Mouse (Mus musculus): Measurements from ENCODE around the gene Tlr2. TPM values are rescaled to one million over a fixed set of nuclear protein-coding genes. Genes with fewer than 3 reads are reported as not detected.
A peak's percentile ranks its signal among the peaks of the same experiment; 100 is the strongest.
"Not testable (repeated sequence)": the region's sequence is repeated elsewhere in the genome, so short reads cannot be mapped to it uniquely, and the experiment has no call there.

The Tlr2 gene
- polyA plus RNA-seq (2012; rRNA removed), result 7.2 and 10.0 TPM in 2 replicates

GRCm38 (mm10) chr3:83841095-83841850, at the start of gene Tlr2:
Tlr2 (minus strand) TSS chr3:83841767.
- TF ChIP-seq POLR2A (IDR thresholded peaks at IDR 0.05; ENCODE audit: borderline replicate concordance, extremely low read depth, low read depth, low read length), result peak; percentile 29; the same call in 1 of the 2 replicates
- TF ChIP-seq CTCF (IDR thresholded peaks at IDR 0.05; ENCODE audit: insufficient read depth, low read length), result peak; percentile 37; the same call in 1 of the 2 replicates
- DNase-seq, result peak; percentile 76
- peak within 1 kb of the TSS; percentile 61 for H3K4me3 ChIP-seq (replicated peaks; ENCODE audit: extremely low read depth, low read depth, low read length)
- WGBS, result under 1% methylated on average over 35 of the region's 35 CpGs
- H3K4me1 ChIP-seq (ENCODE audit: control insufficient read depth, insufficient read depth, low read length), result peaks cover 2% of the 10 kb centered on the region

- WGBS, result 44% methylated on average over 2 of the region's 2 CpGs
- TF ChIP-seq CTCF (IDR thresholded peaks at IDR 0.05; ENCODE audit: insufficient read depth, low read length) (no peak), POLR2A (IDR thresholded peaks at IDR 0.05; ENCODE audit: borderline replicate concordance, extremely low read depth, low read depth, low read length) (no peak)
- no peak overlapping the region for H3K4me3 ChIP-seq (replicated peaks; ENCODE audit: extremely low read depth, low read depth, low read length)
- DNase-seq, result no peak
- H3K4me1 ChIP-seq (ENCODE audit: control insufficient read depth, insufficient read depth, low read length), result no peaks in the 10 kb centered on the region
Measured at GRCm38 (mm10) chr3:83885163-83885562, 43.6 kb upstream of the Tlr2 start.

- 91% methylated on average over 5 of the region's 5 CpGs for WGBS
- not testable (repeated sequence) for DNase-seq
Measured at GRCm38 (mm10) chr3:83879261-83880050, 37.9 kb upstream of the Tlr2 start.

GRCm38 (mm10) chr3:83878801-83879200, 37.2 kb upstream of the Tlr2 start:
- TF ChIP-seq CTCF (IDR thresholded peaks at IDR 0.05; ENCODE audit: insufficient read depth, low read length) (no peak), POLR2A (IDR thresholded peaks at IDR 0.05; ENCODE audit: borderline replicate concordance, extremely low read depth, low read depth, low read length) (no peak)
- H3K4me1 ChIP-seq (ENCODE audit: control insufficient read depth, insufficient read depth, low read length), result no peaks in the 10 kb centered on the region
- 92% methylated on average over 4 of the region's 4 CpGs for WGBS
- H3K4me3 ChIP-seq (replicated peaks; ENCODE audit: extremely low read depth, low read depth, low read length), result no peak overlapping the region
- no peak for DNase-seq

More at GRCm38 (mm10) chr3:83879261-83880050, 37.9 kb upstream of the Tlr2 start:
- not testable (repeated sequence) for H3K4me3 ChIP-seq (replicated peaks; ENCODE audit: extremely low read depth, low read depth, low read length); H3K4me1 ChIP-seq (ENCODE audit: control insufficient read depth, insufficient read depth, low read length)

- 70% methylated on average over 4 of the region's 4 CpGs for WGBS
- H3K4me1 ChIP-seq (ENCODE audit: control insufficient read depth, insufficient read depth, low read length), result no peaks in the 10 kb centered on the region
- no peak overlapping the region for H3K4me3 ChIP-seq (replicated peaks; ENCODE audit: extremely low read depth, low read depth, low read length)
- TF ChIP-seq POLR2A (IDR thresholded peaks at IDR 0.05; ENCODE audit: borderline replicate concordance, extremely low read depth, low read depth, low read length) (no peak), CTCF (IDR thresholded peaks at IDR 0.05; ENCODE audit: insufficient read depth, low read length) (no peak)
- DNase-seq, result no peak
Measured at GRCm38 (mm10) chr3:83876299-83876698, 34.7 kb upstream of the Tlr2 start.

GRCm38 (mm10) chr3:83875078-83875477, 33.5 kb upstream of the Tlr2 start:
- not testable (repeated sequence) for DNase-seq; H3K4me3 ChIP-seq (replicated peaks; ENCODE audit: extremely low read depth, low read depth, low read length); H3K4me1 ChIP-seq (ENCODE audit: control insufficient read depth, insufficient read depth, low read length)
- 64% methylated on average over 2 of the region's 2 CpGs for WGBS

GRCm38 (mm10) chr3:83872853-83873252, 31.3 kb upstream of the Tlr2 start:
- not testable (repeated sequence) for H3K4me3 ChIP-seq (replicated peaks; ENCODE audit: extremely low read depth, low read depth, low read length); H3K4me1 ChIP-seq (ENCODE audit: control insufficient read depth, insufficient read depth, low read length); DNase-seq
- WGBS, result 90% methylated on average over 2 of the region's 2 CpGs

GRCm38 (mm10) chr3:83871962-83872361, 30.4 kb upstream of the Tlr2 start:
- not testable (repeated sequence) for DNase-seq; H3K4me3 ChIP-seq (replicated peaks; ENCODE audit: extremely low read depth, low read depth, low read length); H3K4me1 ChIP-seq (ENCODE audit: control insufficient read depth, insufficient read depth, low read length)
- WGBS, result 96% methylated on average over 4 of the region's 4 CpGs

- DNase-seq; H3K4me3 ChIP-seq (replicated peaks; ENCODE audit: extremely low read depth, low read depth, low read length); H3K4me1 ChIP-seq (ENCODE audit: control insufficient read depth, insufficient read depth, low read length): not testable (repeated sequence)
- WGBS, result 85% methylated on average over 7 of the region's 7 CpGs
Measured at GRCm38 (mm10) chr3:83871559-83871958, 30.0 kb upstream of the Tlr2 start.

- no peak for DNase-seq
- no peak overlapping the region for H3K4me3 ChIP-seq (replicated peaks; ENCODE audit: extremely low read depth, low read depth, low read length)
- H3K4me1 ChIP-seq (ENCODE audit: control insufficient read depth, insufficient read depth, low read length), result no peaks in the 10 kb centered on the region; the same call in 1 of the 2 replicates
- WGBS, result 86% methylated on average over 2 of the region's 2 CpGs
- TF ChIP-seq POLR2A (IDR thresholded peaks at IDR 0.05; ENCODE audit: borderline replicate concordance, extremely low read depth, low read depth, low read length) (no peak), CTCF (IDR thresholded peaks at IDR 0.05; ENCODE audit: insufficient read depth, low read length) (no peak)
Measured at GRCm38 (mm10) chr3:83869776-83870175, 28.2 kb upstream of the Tlr2 start.

GRCm38 (mm10) chr3:83867026-83867425, 25.5 kb upstream of the Tlr2 start:
- not testable (repeated sequence) for DNase-seq; H3K4me3 ChIP-seq (replicated peaks; ENCODE audit: extremely low read depth, low read depth, low read length); H3K4me1 ChIP-seq (ENCODE audit: control insufficient read depth, insufficient read depth, low read length)
